Mouse (Mus musculus): Measurements from ENCODE around the gene Tmcc3. TPM values are rescaled to one million over a fixed set of nuclear protein-coding genes. Genes with fewer than 3 reads are reported as not detected.

The Tmcc3 gene
- polyA plus RNA-seq, 1 experiment from 2014 or later = 17.4 TPM

GRCm38 (mm10) chr10:94350896-94351661 is 39.3 kb downstream of the Tmcc3 start:
- Histone ChIP-seq H3K9ac (ENCODE audit: low read depth, low read length) (no peak overlapping the region), H3K36me3 (ENCODE audit: control insufficient read depth, insufficient read depth, low read length) (no peaks in the 10 kb centered on the region), H3K27me3 (replicated peaks; ENCODE audit: control insufficient read depth, insufficient read depth, low read length) (no peaks in the 10 kb centered on the region), H3K27ac (replicated peaks; ENCODE audit: low read depth, low read length) (no peak overlapping the region), H3K4me3 (ENCODE audit: low read depth, low read length) (no peak overlapping the region), H3K9me3 (ENCODE audit: control insufficient read depth, low read length) (no peaks in the 10 kb centered on the region), H3K4me1 (ENCODE audit: control insufficient read depth, insufficient read depth, low read length) (no peaks in the 10 kb centered on the region), H3K4me2 (ENCODE audit: low read depth, low read length) (no peak overlapping the region)
- WGBS = 75% methylated on average over 11 of the region's 11 CpGs
- ATAC-seq (ENCODE audit: low read depth) (no peak), DNase-seq (ENCODE audit: low spot score) (no peak)

- Histone ChIP-seq H3K4me2 (ENCODE audit: low read depth, low read length) (no peak overlapping the region), H3K36me3 (ENCODE audit: control insufficient read depth, insufficient read depth, low read length) (no peaks in the 10 kb centered on the region), H3K27me3 (replicated peaks; ENCODE audit: control insufficient read depth, insufficient read depth, low read length) (no peaks in the 10 kb centered on the region), H3K4me1 (ENCODE audit: control insufficient read depth, insufficient read depth, low read length) (no peaks in the 10 kb centered on the region), H3K27ac (replicated peaks; ENCODE audit: low read depth, low read length) (no peak overlapping the region), H3K4me3 (ENCODE audit: low read depth, low read length) (no peak overlapping the region), H3K9me3 (ENCODE audit: control insufficient read depth, low read length) (no peaks in the 10 kb centered on the region), H3K9ac (ENCODE audit: low read depth, low read length) (no peak overlapping the region)
- DNase-seq (ENCODE audit: low spot score) (no peak), ATAC-seq (ENCODE audit: low read depth) (no peak)
- 91% methylated on average over 7 of the region's 7 CpGs for WGBS
These were observed 40.6 kb downstream of the Tmcc3 start for GRCm38 (mm10) chr10:94352172-94352876.

- Histone ChIP-seq H3K9ac (ENCODE audit: low read depth, low read length) (no peak overlapping the region), H3K4me2 (ENCODE audit: low read depth, low read length) (no peak overlapping the region), H3K4me3 (ENCODE audit: low read depth, low read length) (no peak overlapping the region), H3K27me3 (replicated peaks; ENCODE audit: control insufficient read depth, insufficient read depth, low read length) (no peaks in the 10 kb centered on the region), H3K4me1 (ENCODE audit: control insufficient read depth, insufficient read depth, low read length) (no peaks in the 10 kb centered on the region), H3K36me3 (ENCODE audit: control insufficient read depth, insufficient read depth, low read length) (no peaks in the 10 kb centered on the region), H3K9me3 (ENCODE audit: control insufficient read depth, low read length) (no peaks in the 10 kb centered on the region), H3K27ac (replicated peaks; ENCODE audit: low read depth, low read length) (no peak overlapping the region)
- DNase-seq (ENCODE audit: low spot score) (no peak), ATAC-seq (ENCODE audit: low read depth) (no peak)
- WGBS = 74% methylated on average over 9 of the region's 9 CpGs
These were observed 41.4 kb downstream of the Tmcc3 start for GRCm38 (mm10) chr10:94352877-94353853.

GRCm38 (mm10) chr10:94354005-94354404 is 42.3 kb downstream of the Tmcc3 start:
- no peaks in the 10 kb centered on the region for H3K27me3 ChIP-seq (replicated peaks; ENCODE audit: control insufficient read depth, insufficient read depth, low read length)
- ATAC-seq (ENCODE audit: low read depth) = no peak
- DNase-seq (ENCODE audit: low spot score) = no peak
- 41% methylated on average over 4 of the region's 4 CpGs for WGBS
- no peak overlapping the region for H3K4me2 ChIP-seq (ENCODE audit: low read depth, low read length)
- H3K36me3 ChIP-seq (ENCODE audit: control insufficient read depth, insufficient read depth, low read length) = no peaks in the 10 kb centered on the region
- H3K27ac ChIP-seq (replicated peaks; ENCODE audit: low read depth, low read length) = no peak overlapping the region
- H3K4me1 ChIP-seq (ENCODE audit: control insufficient read depth, insufficient read depth, low read length) = no peaks in the 10 kb centered on the region
- H3K9me3 ChIP-seq (ENCODE audit: control insufficient read depth, low read length) = no peaks in the 10 kb centered on the region
- no peak overlapping the region for H3K9ac ChIP-seq (ENCODE audit: low read depth, low read length)
- H3K4me3 ChIP-seq (ENCODE audit: low read depth, low read length) = no peak overlapping the region

GRCm38 (mm10) chr10:94354427-94354826 is 42.7 kb downstream of the Tmcc3 start:
- Histone ChIP-seq H3K27ac (replicated peaks; ENCODE audit: low read depth, low read length) (no peak overlapping the region), H3K36me3 (ENCODE audit: control insufficient read depth, insufficient read depth, low read length) (no peaks in the 10 kb centered on the region), H3K9me3 (ENCODE audit: control insufficient read depth, low read length) (no peaks in the 10 kb centered on the region), H3K4me1 (ENCODE audit: control insufficient read depth, insufficient read depth, low read length) (no peaks in the 10 kb centered on the region), H3K4me3 (ENCODE audit: low read depth, low read length) (no peak overlapping the region), H3K4me2 (ENCODE audit: low read depth, low read length) (no peak overlapping the region), H3K9ac (ENCODE audit: low read depth, low read length) (no peak overlapping the region), H3K27me3 (replicated peaks; ENCODE audit: control insufficient read depth, insufficient read depth, low read length) (no peaks in the 10 kb centered on the region)
- 68% methylated on average over 3 of the region's 3 CpGs for WGBS
- ATAC-seq (ENCODE audit: low read depth) (no peak), DNase-seq (ENCODE audit: low spot score) (no peak)

- Histone ChIP-seq H3K4me1 (ENCODE audit: control insufficient read depth, insufficient read depth, low read length) (no peaks in the 10 kb centered on the region), H3K36me3 (ENCODE audit: control insufficient read depth, insufficient read depth, low read length) (no peaks in the 10 kb centered on the region), H3K27me3 (replicated peaks; ENCODE audit: control insufficient read depth, insufficient read depth, low read length) (no peaks in the 10 kb centered on the region), H3K4me2 (ENCODE audit: low read depth, low read length) (no peak overlapping the region), H3K9me3 (ENCODE audit: control insufficient read depth, low read length) (no peaks in the 10 kb centered on the region), H3K4me3 (ENCODE audit: low read depth, low read length) (no peak overlapping the region), H3K27ac (replicated peaks; ENCODE audit: low read depth, low read length) (no peak overlapping the region), H3K9ac (ENCODE audit: low read depth, low read length) (no peak overlapping the region)
- 81% methylated on average over 13 of the region's 13 CpGs for WGBS
- no peak for DNase-seq (ENCODE audit: low spot score)
- ATAC-seq (ENCODE audit: low read depth) = no peak
These were observed 44.9 kb downstream of the Tmcc3 start for GRCm38 (mm10) chr10:94356504-94357169.

GRCm38 (mm10) chr10:94360664-94361063 is 48.9 kb downstream of the Tmcc3 start:
- Histone ChIP-seq H3K27ac (replicated peaks; ENCODE audit: low read depth, low read length) (no peak overlapping the region), H3K4me3 (ENCODE audit: low read depth, low read length) (no peak overlapping the region), H3K27me3 (replicated peaks; ENCODE audit: control insufficient read depth, insufficient read depth, low read length) (no peaks in the 10 kb centered on the region), H3K36me3 (ENCODE audit: control insufficient read depth, insufficient read depth, low read length) (no peaks in the 10 kb centered on the region), H3K4me1 (ENCODE audit: control insufficient read depth, insufficient read depth, low read length) (no peaks in the 10 kb centered on the region), H3K9ac (ENCODE audit: low read depth, low read length) (no peak overlapping the region), H3K4me2 (ENCODE audit: low read depth, low read length) (no peak overlapping the region), H3K9me3 (ENCODE audit: control insufficient read depth, low read length) (0 out of 2 replicates have a peak, but pooled peaks cover 4% of the 10 kb centered on the region)
- WGBS = 53% methylated on average over 1 of the region's 1 CpGs
- DNase-seq (ENCODE audit: low spot score) (no peak), ATAC-seq (ENCODE audit: low read depth) (no peak)

GRCm38 (mm10) chr10:94371293-94371692 is 59.5 kb downstream of the Tmcc3 start:
- 66% methylated on average over 2 of the region's 2 CpGs for WGBS
- no peak for ATAC-seq (ENCODE audit: low read depth)
- Histone ChIP-seq H3K4me2 (ENCODE audit: low read depth, low read length) (no peak overlapping the region), H3K9me3 (ENCODE audit: control insufficient read depth, low read length) (no peaks in the 10 kb centered on the region), H3K4me3 (ENCODE audit: low read depth, low read length) (no peak overlapping the region), H3K36me3 (ENCODE audit: control insufficient read depth, insufficient read depth, low read length) (no peaks in the 10 kb centered on the region), H3K27me3 (replicated peaks; ENCODE audit: control insufficient read depth, insufficient read depth, low read length) (no peaks in the 10 kb centered on the region), H3K4me1 (ENCODE audit: control insufficient read depth, insufficient read depth, low read length) (no peaks in the 10 kb centered on the region), H3K9ac (ENCODE audit: low read depth, low read length) (no peak overlapping the region), H3K27ac (replicated peaks; ENCODE audit: low read depth, low read length) (no peak overlapping the region)
- no peak for DNase-seq (ENCODE audit: low spot score)
